Mouse (Mus musculus): ENCODE data around the gene Rest. TPM values are rescaled to one million over a fixed set of nuclear protein-coding genes. Genes with fewer than 3 reads are reported as not detected.
"Not testable (repeated sequence)": the region's sequence is repeated elsewhere in the genome, so short reads cannot be mapped to it uniquely, and the experiment has no call there.

Rest gene
- polyA plus RNA-seq (2015; fragmentation: Nextera tagmentation; extraction: Ambion mirVana) = 8.0 and 9.0 TPM in 2 replicates

- Histone ChIP-seq H3K4me3 (replicated peaks) (peak within 1 kb of the TSS; percentile 94), H3K4me2 (peak within 1 kb of the TSS; percentile 91), H3K27ac (peak within 1 kb of the TSS; percentile 84), H3K9ac (peak within 1 kb of the TSS; percentile 92), H3K4me1 (replicated peaks) (peaks cover 31% of the 10 kb centered on the region), H3K27me3 (no peaks in the 10 kb centered on the region), H3K36me3 (peaks cover 23% of the 10 kb centered on the region), H3K9me3 (replicated peaks) (no peaks in the 10 kb centered on the region)
- ATAC-seq (ENCODE audit: low read depth) (peak; percentile 82), DNase-seq (peak; percentile 63)
- WGBS (ENCODE audit: insufficient replicate concordance) = under 1% methylated on average over 78 of the region's 78 CpGs
Measured at GRCm38 (mm10) chr5:77265081-77265670, at the start of gene Rest. Gene Rest, plus strand, starts transcription at chr5:77265491.

- no peak overlapping the region for H3K27ac ChIP-seq
- no peaks in the 10 kb centered on the region for H3K36me3 ChIP-seq
- H3K9ac ChIP-seq = no peak overlapping the region
- WGBS (ENCODE audit: insufficient replicate concordance) = 11% methylated on average over 9 of the region's 9 CpGs
- no peaks in the 10 kb centered on the region for H3K4me1 ChIP-seq (replicated peaks)
- ATAC-seq (ENCODE audit: low read depth) = no peak
- no peak overlapping the region for H3K4me2 ChIP-seq
- no peaks in the 10 kb centered on the region for H3K27me3 ChIP-seq
- H3K4me3 ChIP-seq (replicated peaks) = no peak overlapping the region
- peak; percentile 52 for DNase-seq
- no peaks in the 10 kb centered on the region for H3K9me3 ChIP-seq (replicated peaks)
Measured at GRCm38 (mm10) chr5:77217211-77217610, 48.1 kb upstream of the Rest start.

GRCm38 (mm10) chr5:77217724-77218123, 47.6 kb upstream of the Rest start:
- Histone ChIP-seq H3K9ac (no peak overlapping the region), H3K4me2 (no peak overlapping the region), H3K9me3 (replicated peaks) (no peaks in the 10 kb centered on the region), H3K27ac (no peak overlapping the region), H3K4me1 (replicated peaks) (no peaks in the 10 kb centered on the region), H3K4me3 (replicated peaks) (no peak overlapping the region), H3K36me3 (no peaks in the 10 kb centered on the region), H3K27me3 (no peaks in the 10 kb centered on the region)
- DNase-seq = no peak
- no peak for ATAC-seq (ENCODE audit: low read depth)
- WGBS (ENCODE audit: insufficient replicate concordance) = 14% methylated on average over 2 of the region's 2 CpGs

- Histone ChIP-seq H3K36me3 (no peaks in the 10 kb centered on the region), H3K4me3 (replicated peaks) (no peak overlapping the region), H3K27me3 (no peaks in the 10 kb centered on the region), H3K4me2 (no peak overlapping the region), H3K4me1 (replicated peaks) (no peaks in the 10 kb centered on the region), H3K9me3 (replicated peaks) (no peaks in the 10 kb centered on the region), H3K27ac (no peak overlapping the region), H3K9ac (no peak overlapping the region)
- DNase-seq (no peak), ATAC-seq (ENCODE audit: low read depth) (no peak)
- 48% methylated on average over 11 of the region's 11 CpGs for WGBS (ENCODE audit: insufficient replicate concordance)
Measured at GRCm38 (mm10) chr5:77223043-77223975, 42.0 kb upstream of the Rest start.

- H3K4me1 ChIP-seq (replicated peaks) = no peaks in the 10 kb centered on the region
- no peak overlapping the region for H3K9ac ChIP-seq
- no peak overlapping the region for H3K27ac ChIP-seq
- WGBS (ENCODE audit: insufficient replicate concordance) = 17% methylated on average over 1 of the region's 1 CpGs
- ATAC-seq (ENCODE audit: low read depth) = no peak
- H3K4me2 ChIP-seq = no peak overlapping the region
- H3K9me3 ChIP-seq (replicated peaks) = no peaks in the 10 kb centered on the region
- H3K36me3 ChIP-seq = no peaks in the 10 kb centered on the region
- no peaks in the 10 kb centered on the region for H3K27me3 ChIP-seq
- H3K4me3 ChIP-seq (replicated peaks) = no peak overlapping the region
- DNase-seq = no peak
Measured at GRCm38 (mm10) chr5:77228986-77229385, 36.3 kb upstream of the Rest start.

- not testable (repeated sequence) for H3K9ac ChIP-seq; H3K9me3 ChIP-seq (replicated peaks); H3K4me1 ChIP-seq (replicated peaks); H3K4me2 ChIP-seq; H3K36me3 ChIP-seq; H3K4me3 ChIP-seq (replicated peaks); H3K27ac ChIP-seq; DNase-seq; ATAC-seq (ENCODE audit: low read depth); H3K27me3 ChIP-seq
- WGBS (ENCODE audit: insufficient replicate concordance) = 75% methylated on average over 4 of the region's 4 CpGs
Measured at GRCm38 (mm10) chr5:77231863-77232262, 33.4 kb upstream of the Rest start.

- no peaks in the 10 kb centered on the region for H3K4me1 ChIP-seq (replicated peaks)
- DNase-seq = no peak
- ATAC-seq (ENCODE audit: low read depth) = no peak
- no peaks in the 10 kb centered on the region for H3K27me3 ChIP-seq
- no peaks in the 10 kb centered on the region for H3K36me3 ChIP-seq
- WGBS (ENCODE audit: insufficient replicate concordance) = 47% methylated on average over 3 of the region's 3 CpGs
- H3K4me3 ChIP-seq (replicated peaks) = no peak overlapping the region
- no peaks in the 10 kb centered on the region for H3K9me3 ChIP-seq (replicated peaks)
- H3K9ac ChIP-seq = no peak overlapping the region
- H3K4me2 ChIP-seq = no peak overlapping the region
- H3K27ac ChIP-seq = no peak overlapping the region
Measured at GRCm38 (mm10) chr5:77234921-77235320, 30.4 kb upstream of the Rest start.

- Histone ChIP-seq H3K9ac (no peak overlapping the region), H3K4me1 (replicated peaks) (no peaks in the 10 kb centered on the region), H3K27me3 (no peaks in the 10 kb centered on the region), H3K27ac (no peak overlapping the region), H3K9me3 (replicated peaks) (no peaks in the 10 kb centered on the region), H3K36me3 (no peaks in the 10 kb centered on the region), H3K4me3 (replicated peaks) (no peak overlapping the region), H3K4me2 (no peak overlapping the region)
- ATAC-seq (ENCODE audit: low read depth) = no peak
- WGBS (ENCODE audit: insufficient replicate concordance) = 23% methylated on average over 2 of the region's 2 CpGs
- DNase-seq = no peak
Measured at GRCm38 (mm10) chr5:77237104-77237503, 28.2 kb upstream of the Rest start.

- H3K9ac ChIP-seq = no peak overlapping the region
- no peaks in the 10 kb centered on the region for H3K9me3 ChIP-seq (replicated peaks)
- H3K27ac ChIP-seq = no peak overlapping the region
- no peak for DNase-seq
- H3K27me3 ChIP-seq = no peaks in the 10 kb centered on the region
- 44% methylated on average over 8 of the region's 8 CpGs for WGBS (ENCODE audit: insufficient replicate concordance)
- no peaks in the 10 kb centered on the region for H3K36me3 ChIP-seq
- H3K4me2 ChIP-seq = no peak overlapping the region
- peaks cover 11% of the 10 kb centered on the region; the same call in 1 of the 2 replicates for H3K4me1 ChIP-seq (replicated peaks)
- no peak for ATAC-seq (ENCODE audit: low read depth)
- H3K4me3 ChIP-seq (replicated peaks) = no peak overlapping the region
Measured at GRCm38 (mm10) chr5:77244331-77244987, 20.8 kb upstream of the Rest start.

- H3K9me3 ChIP-seq (replicated peaks) = no peaks in the 10 kb centered on the region
- H3K27me3 ChIP-seq = no peaks in the 10 kb centered on the region
Measured at GRCm38 (mm10) chr5:77245463-77245786, 19.9 kb upstream of the Rest start.

More at GRCm38 (mm10) chr5:77245463-77245786, 19.9 kb upstream of the Rest start:
- Histone ChIP-seq H3K9ac (peak overlapping the region; percentile 34; the same call in 1 of the 2 replicates), H3K4me1 (replicated peaks) (peaks cover 11% of the 10 kb centered on the region; the same call in 1 of the 2 replicates), H3K4me2 (peak overlapping the region; percentile 57), H3K27ac (no peak overlapping the region), H3K36me3 (no peaks in the 10 kb centered on the region), H3K4me3 (replicated peaks) (peak overlapping the region; percentile 38)
- ATAC-seq (ENCODE audit: low read depth) = no peak
- DNase-seq = no peak
- WGBS (ENCODE audit: insufficient replicate concordance) = 40% methylated on average over 7 of the region's 7 CpGs

All from liver, embryonic 13.5 days (tissue).